Mouse (Mus musculus) stomach, postnatal 0 days (tissue): ENCODE results near the gene Rps6kb2.

ENCODE experiments used
- CTCF ChIP-seq: IDR thresholded peaks from 2 replicates; pipeline ENCODE4 v1.5.1; 2016; ENCODE audit warnings: antibody characterized with exemption, low read depth, mild to moderate bottlenecking, moderate library complexity
- EP300 ChIP-seq: optimal IDR thresholded peaks from 2 replicates; pipeline ENCODE3; 2016; ENCODE audit warnings: antibody characterized with exemption

DNA sequence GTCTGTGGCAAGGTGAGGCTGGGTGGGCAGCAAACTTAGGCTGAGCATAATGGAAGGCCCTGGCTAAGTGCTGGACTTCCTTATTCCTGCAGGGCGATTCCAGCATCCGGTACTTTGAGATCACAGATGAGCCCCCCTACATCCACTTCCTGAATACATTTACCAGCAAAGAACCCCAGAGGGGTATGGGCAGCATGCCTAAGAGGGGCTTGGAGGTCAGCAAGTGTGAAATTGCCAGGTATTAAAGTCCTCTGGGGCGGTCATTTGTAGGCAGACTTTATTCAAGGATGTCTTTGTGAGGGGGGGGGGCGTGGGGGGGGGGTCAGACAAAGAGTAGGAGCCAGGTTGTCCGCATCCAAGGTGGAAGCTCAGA, 11.7 kb downstream of the Rps6kb2 start:
- no peak for TF ChIP-seq EP300
- TF ChIP-seq CTCF = no peak
